Mouse (Mus musculus) thymus, adult 2 months (tissue): Measurements from ENCODE around the gene Dync2h1.

Source experiments
- CTCF ChIP-seq: fragments of 200-500 bp; IDR thresholded peaks from 2 replicates; pipeline ENCODE4 v1.5.1; 2012; ENCODE audit warnings: mild to moderate bottlenecking, control low read depth, low read length, moderate library complexity, borderline replicate concordance; ENCODE audit not compliant: control insufficient read depth, poor library complexity, insufficient read depth; ENCODE audit errors: extremely low read depth
- POLR2A ChIP-seq: fragments of 200-500 bp; IDR thresholded peaks from 2 replicates; pipeline ENCODE4 v1.6.1; 2012; ENCODE audit warnings: mild to moderate bottlenecking, low read length, control low read depth, moderate library complexity; ENCODE audit not compliant: control insufficient read depth, poor library complexity, insufficient read depth; ENCODE audit errors: extremely low read depth

GRCm38 (mm10) chr9:7158605-7159004 is 25.6 kb downstream of the Dync2h1 start:
- no peak for TF ChIP-seq CTCF
- no peak for TF ChIP-seq POLR2A
